ENCODE assay signal across 20 mouse cellular contexts in the genomic region with DNA sequence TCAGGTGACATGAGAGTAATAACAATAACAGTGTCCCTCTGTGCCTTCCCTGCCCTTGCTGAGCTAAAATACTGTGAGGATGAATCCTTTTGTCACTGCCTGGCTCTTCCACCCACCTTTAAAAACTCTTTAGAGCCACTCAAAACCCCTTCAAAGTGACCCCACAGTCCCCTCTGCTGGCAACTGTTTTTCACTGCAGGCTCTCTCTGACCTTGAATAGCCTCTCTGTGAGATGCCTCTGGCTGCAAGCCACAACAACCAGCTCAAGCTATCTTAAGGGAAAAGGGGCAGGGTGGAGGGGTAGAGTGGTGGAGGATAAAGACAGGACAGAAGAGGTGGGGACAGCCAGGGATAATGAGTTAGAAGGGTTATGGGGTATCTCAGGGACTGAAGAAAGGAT. TPM values are rescaled to one million over a fixed set of nuclear protein-coding genes. Genes with fewer than 3 reads are reported as not detected.
DNase-seq lines count a peak whose midpoint lies in the region; ATAC-seq and TF ChIP-seq lines count a peak whose summit lies in the region.
"Had no signal": no experiment of that assay in that cellular context is flagged by ENCODE, and none has a peak within 500 bp of the region (broad histone marks: within the 10 kb centered on the region; RNA-seq: fewer than 3 reads in every experiment).

No protein-coding gene starts in this region.

- TF ChIP-seq CTCF in heart, adult 2 months (IDR thresholded peaks at IDR 0.05) = peak; percentile 35
- TF ChIP-seq CTCF in MEL (IDR thresholded peaks at IDR 0.05 in 2 of 3, conservative IDR thresholded peaks at IDR 0.05 in 1 of 3; ENCODE audit: control insufficient read depth in 1 of 3, insufficient read depth in 1 of 3, low read depth in 2 of 3, low read length in 3 of 3, poor library complexity in 1 of 3, severe bottlenecking in 1 of 3) = peak in 1 of 3 experiments; percentile 45; a peak in 3 of 6 replicates
- no peak for TF ChIP-seq CTCF in lung, adult 2 months (IDR thresholded peaks at IDR 0.05; ENCODE audit: insufficient read depth, low read length)

- intact Hi-C loops in heart, adult 2 months (cut with DNase I) = no loop called here
- intact Hi-C loops in heart, postnatal 25 days (cut with DNase I) = no loop called here

- H3K27me3 ChIP-seq in heart, adult 2 months (ENCODE audit: control insufficient read depth, insufficient read depth, low read length) = no peaks in the 10 kb centered on the region; the same call in 1 of the 2 replicates
- peaks cover 17 to 29% of the 10 kb centered on the region in 2 experiments for H3K27me3 ChIP-seq in MEL (ENCODE audit: control insufficient read depth in 1 of 2, insufficient read depth in 2 of 2, low read length in 2 of 2)

- H3K9ac ChIP-seq in heart, adult 2 months (ENCODE audit: low read depth, low read length) = no peak overlapping the region
- H3K9ac ChIP-seq in MEL (ENCODE audit: control insufficient read depth, low read depth, low read length, poor library complexity, severe bottlenecking) = no peak overlapping the region
- H3K9ac ChIP-seq: lung, embryonic 14.5 days; stomach, embryonic 15.5 days had no signal

- no peak for TF ChIP-seq POLR2A in heart, adult 2 months (IDR thresholded peaks at IDR 0.05; ENCODE audit: insufficient read depth, low read depth, low read length)
- no peak for TF ChIP-seq POLR2A in MEL (IDR thresholded peaks at IDR 0.05; ENCODE audit: control insufficient read depth in 1 of 2, insufficient read depth in 1 of 2, low read depth in 1 of 2, low read length in 2 of 2, poor library complexity in 1 of 2)
- TF ChIP-seq POLR2A in lung, adult 2 months (IDR thresholded peaks at IDR 0.05; ENCODE audit: borderline replicate concordance, extremely low read depth, low read depth, low read length) = no peak

- no peak overlapping the region for H3K27ac ChIP-seq in heart, adult 2 months
- no peak overlapping the region for H3K27ac ChIP-seq in MEL (ENCODE audit: control insufficient read depth, low read depth, low read length)
- H3K27ac ChIP-seq: stomach, embryonic 15.5 days had no signal

- peak; percentile 63 for ATAC-seq in megakaryocyte progenitor cell, adult 5-6 weeks (replicated peaks; ENCODE audit: poor library complexity)
- ATAC-seq: hindbrain, embryonic 16.5 days had no signal

- H3K4me3 ChIP-seq in heart, adult 2 months = no peak overlapping the region
- H3K4me3 ChIP-seq in MEL (ENCODE audit: control insufficient read depth in 1 of 2, insufficient read depth in 1 of 2, low read depth in 2 of 2, low read length in 2 of 2) = no peak overlapping the region
- H3K4me3 ChIP-seq in lung, adult 2 months (replicated peaks; ENCODE audit: extremely low read depth, low read depth, low read length) = no peak overlapping the region
- H3K4me3 ChIP-seq: erythroblast, embryonic 14.5 days; stomach, embryonic 15.5 days had no signal

- H3K79me2 ChIP-seq in heart, adult 2 months (replicated peaks; ENCODE audit: control insufficient read depth, insufficient read depth, low read length) = no peaks in the 10 kb centered on the region
- H3K79me2 ChIP-seq in MEL (ENCODE audit: control insufficient read depth, insufficient read depth, low read length, poor library complexity) = no peaks in the 10 kb centered on the region

- TF ChIP-seq RAD21 in MEL (IDR thresholded peaks at IDR 0.05; ENCODE audit: low read depth, low read length) = peak; percentile 29

- H3K4me1 ChIP-seq in heart, adult 2 months (ENCODE audit: control insufficient read depth, insufficient read depth, low read length) = no peaks in the 10 kb centered on the region
- H3K4me1 ChIP-seq in MEL (ENCODE audit: control insufficient read depth in 1 of 2, insufficient read depth in 2 of 2, low read length in 2 of 2) = no peaks in the 10 kb centered on the region
- no peaks in the 10 kb centered on the region for H3K4me1 ChIP-seq in lung, adult 2 months (ENCODE audit: control insufficient read depth, insufficient read depth, low read length)
- H3K4me1 ChIP-seq: stomach, embryonic 15.5 days had no signal

- no peak for DNase-seq in heart, adult 2 months
- no peak for DNase-seq in heart, postnatal 25 days (ENCODE audit: low spot score)
- peak; percentile 28 for DNase-seq in lung, postnatal 10 days
- no peak for DNase-seq in lung, postnatal 14 days
- peak; percentile 20 for DNase-seq in MEL (ENCODE audit: low read depth, low spot score)
- no peak for DNase-seq in thymus, postnatal 10 days (ENCODE audit: low spot score in 2 of 2)
- DNase-seq in lung, adult 2 months = no peak
- DNase-seq: cerebellum, adult 2 months; gastrocnemius, postnatal 14 days; kidney, adult 9 months; layer of hippocampus, adult 9-11 months; liver; lung, embryonic 14.5 days had no signal

- no peaks in the 10 kb centered on the region for H3K36me3 ChIP-seq in heart, adult 2 months (ENCODE audit: control insufficient read depth, insufficient read depth, low read length)
- H3K36me3 ChIP-seq in MEL (ENCODE audit: control insufficient read depth in 1 of 2, insufficient read depth in 2 of 2, low read length in 2 of 2) = no peaks in the 10 kb centered on the region
- H3K36me3 ChIP-seq: stomach, embryonic 15.5 days had no signal

- TF ChIP-seq EP300 in heart, adult 2 months (IDR thresholded peaks at IDR 0.05; ENCODE audit: insufficient read depth, low read depth, low read length) = no peak
- no peak for TF ChIP-seq EP300 in MEL (IDR thresholded peaks at IDR 0.05; ENCODE audit: low read depth in 1 of 2, low read length in 2 of 2)

- no peaks in the 10 kb centered on the region for H3K9me3 ChIP-seq in MEL (replicated peaks; ENCODE audit: insufficient read depth, low read length)
- H3K9me3 ChIP-seq: stomach, embryonic 15.5 days had no signal

TF ChIP-seq in MEL, 35 proteins besides CTCF, POLR2A, EP300 and RAD21:
- TF ChIP-seq SMC3 (IDR thresholded peaks at IDR 0.05; ENCODE audit: low read depth, low read length) = peak; percentile 50
- no peak for TF ChIP-seq MAZ (IDR thresholded peaks at IDR 0.05; ENCODE audit: low read depth, low read length)

RNA-seq across cellular contexts. Expression of gene Hpcal4, which starts 11.2 kb away (rescaled TPM):
- total RNA-seq in heart, adult 2 months (2021) = under 1 TPM; 0.09 to 0.10 TPM
- 0.35 and 0.38 TPM in 2 replicates for polyA plus RNA-seq in heart, adult 2 months (2012; rRNA removed)
- under 1 TPM; 0.05 to 0.14 TPM for total RNA-seq in heart, postnatal 25 days (2021)
- not detected in 2 replicates for total RNA-seq in MEL (2012; rRNA removed)
- not detected for polyA plus RNA-seq in MEL (2012; ENCODE audit: insufficient read depth in 1 of 2, insufficient read length in 2 of 2, low read depth in 1 of 2, low replicate concordance in 2 of 2, missing spikeins in 1 of 2)
- total RNA-seq in megakaryocyte progenitor cell, adult 5-6 weeks (2015) = not detected in 2 replicates
- total RNA-seq in megakaryocyte progenitor cell, adult 5-6 weeks (2017) = not detected in 2 replicates
- polyA plus RNA-seq in lung, adult 2 months (2012; rRNA removed) = 2.6 and 2.8 TPM in 2 replicates
- total RNA-seq: neutrophil, adult 5-6 weeks had no signal
- polyA plus RNA-seq: erythroblast, embryonic 14.5 days had no signal

RNA-seq across cellular contexts. Expression of gene Nt5c1a, which starts 29.5 kb away (rescaled TPM):
- 10 to 100 TPM; 50.8 to 57.6 TPM for total RNA-seq in heart, adult 2 months (2021)
- polyA plus RNA-seq in heart, adult 2 months (2012; rRNA removed) = 19.6 and 41.6 TPM in 2 replicates
- total RNA-seq in heart, postnatal 25 days (2021) = 10 to 100 TPM; 51.3 to 56.6 TPM
- not detected in 2 replicates for total RNA-seq in MEL (2012; rRNA removed)
- not detected for polyA plus RNA-seq in MEL (2012; ENCODE audit: insufficient read depth in 1 of 2, insufficient read length in 2 of 2, low read depth in 1 of 2, low replicate concordance in 2 of 2, missing spikeins in 1 of 2)
- total RNA-seq in megakaryocyte progenitor cell, adult 5-6 weeks (2015) = not detected in 2 replicates
- 0.88 TPM in 1 of 2 replicates, not detected in the other for total RNA-seq in megakaryocyte progenitor cell, adult 5-6 weeks (2017)
- 0.69 and 0.77 TPM in 2 replicates for polyA plus RNA-seq in lung, adult 2 months (2012; rRNA removed)
- total RNA-seq: neutrophil, adult 5-6 weeks had no signal
- polyA plus RNA-seq: erythroblast, embryonic 14.5 days; lung, embryonic 14.5 days; small intestine, adult 2 months; stomach, embryonic 15.5 days had no signal

RNA-seq across cellular contexts. Expression of gene Ppie, which starts 32.1 kb away (rescaled TPM):
- 10 to 100 TPM; 23.6 to 23.8 TPM for total RNA-seq in heart, adult 2 months (2021)
- 14.4 and 18.7 TPM in 2 replicates for polyA plus RNA-seq in heart, adult 2 months (2012; rRNA removed)
- 10 to 100 TPM; 20.2 to 24.4 TPM for total RNA-seq in heart, postnatal 25 days (2021)
- total RNA-seq in MEL (2012; rRNA removed) = 100 and 108 TPM in 2 replicates
- 10 to 100 TPM in 1 of 2 experiments, not detected in 1; 97.9 TPM for polyA plus RNA-seq in MEL (2012; ENCODE audit: insufficient read depth in 1 of 2, insufficient read length in 2 of 2, low read depth in 1 of 2, low replicate concordance in 2 of 2, missing spikeins in 1 of 2)
- total RNA-seq in megakaryocyte progenitor cell, adult 5-6 weeks (2015) = 38.5 and 52.5 TPM in 2 replicates
- 64.9 and 74.0 TPM in 2 replicates for total RNA-seq in megakaryocyte progenitor cell, adult 5-6 weeks (2017)
- polyA plus RNA-seq in lung, adult 2 months (2012; rRNA removed) = 13.0 and 15.3 TPM in 2 replicates

RNA-seq across cellular contexts. Expression of gene Oxct2b, which starts 55.7 kb away (rescaled TPM):
- total RNA-seq in heart, adult 2 months (2021) = not detected
- 0.10 and 0.12 TPM in 2 replicates for polyA plus RNA-seq in heart, adult 2 months (2012; rRNA removed)
- not detected for total RNA-seq in heart, postnatal 25 days (2021)
- total RNA-seq in MEL (2012; rRNA removed) = not detected in 2 replicates
- polyA plus RNA-seq in MEL (2012; ENCODE audit: insufficient read depth in 1 of 2, insufficient read length in 2 of 2, low read depth in 1 of 2, low replicate concordance in 2 of 2, missing spikeins in 1 of 2) = not detected
- total RNA-seq in megakaryocyte progenitor cell, adult 5-6 weeks (2015) = not detected in 2 replicates
- total RNA-seq in megakaryocyte progenitor cell, adult 5-6 weeks (2017) = not detected in 2 replicates
- not detected in 2 replicates for polyA plus RNA-seq in lung, adult 2 months (2012; rRNA removed)
- total RNA-seq: gastrocnemius, postnatal 14 days; neutrophil, adult 5-6 weeks had no signal
- polyA plus RNA-seq: erythroblast, embryonic 14.5 days; heart, embryonic 14.5 days; lung, embryonic 14.5 days had no signal

Comparison
In these comparisons a context has a peak if more than half of its experiments do, and no peak if none do; other contexts are left out.
1. DNase-seq: peak in lung, postnatal 10 days (single experiment) and MEL (single experiment); none in heart, adult 2 months (0 of 2), heart, postnatal 25 days (single experiment), lung, postnatal 14 days (single experiment), thymus, postnatal 10 days (0 of 2) and lung, adult 2 months (single experiment).
2. RNA of gene Nt5c1a, which starts 29.5 kb away (total RNA-seq): 50.8 to 57.6 TPM in heart, adult 2 months and 51.3 to 56.6 TPM in heart, postnatal 25 days; not detected in MEL and 0.88 TPM in megakaryocyte progenitor cell, adult 5-6 weeks; every median in the first group is over 10 times any median in the second.